Comparison of ENCODE assay signal across 23 mouse cellular contexts in the genomic region with DNA sequence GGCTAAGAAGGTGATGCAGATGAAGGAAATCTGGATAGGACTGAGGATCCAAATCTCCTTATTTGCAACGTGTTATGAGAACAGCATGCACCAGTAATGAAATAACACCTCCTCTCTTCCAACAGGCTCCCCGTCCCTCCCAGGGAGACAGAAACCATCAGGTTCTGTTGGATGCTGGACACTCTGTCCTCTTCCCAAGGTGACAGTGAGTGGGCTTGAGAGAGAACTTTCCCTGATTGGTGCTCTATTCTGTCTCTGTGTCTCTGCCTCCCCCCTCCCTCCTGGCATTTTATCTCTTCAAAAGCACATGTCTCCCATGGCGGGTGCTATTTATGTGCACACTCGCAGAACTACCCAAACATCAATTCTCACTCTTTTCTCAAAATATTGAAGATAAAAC.
A peak's percentile ranks its signal among the peaks of the same experiment; 100 is the strongest.
DNase-seq lines count a peak whose midpoint lies in the region; ATAC-seq and TF ChIP-seq lines count a peak whose summit lies in the region.
"Had no signal": no experiment of that assay in that cellular context is flagged by ENCODE, and none has a peak within 500 bp of the region (broad histone marks: within the 10 kb centered on the region; RNA-seq: fewer than 3 reads in every experiment).

No protein-coding gene starts in this region.

- intact Hi-C loops in left cerebral cortex, adult 2 months (cut with DNase I): no loop called here

- no peak overlapping the region for H3K4me3 ChIP-seq in left cerebral cortex, adult 2 months
- H3K4me3 ChIP-seq: erythroblast, embryonic 14.5 days; forebrain, embryonic 15.5 days; hindbrain, embryonic 13.5 days; limb, embryonic 15.5 days; megakaryocyte, embryonic 14.5 days; midbrain, embryonic 15.5 days had no signal

- peak overlapping the region; percentile 53 for H3K27ac ChIP-seq in left cerebral cortex, adult 2 months
- H3K27ac ChIP-seq: forebrain, embryonic 15.5 days; hindbrain, embryonic 13.5 days; kidney, postnatal 0 days; limb, embryonic 15.5 days; midbrain, embryonic 15.5 days had no signal

- TF ChIP-seq CTCF in left cerebral cortex, adult 2 months (IDR thresholded peaks at IDR 0.05): no peak

- peak; percentile 86 for ATAC-seq in frontal cortex, adult (ENCODE audit: low TSS enrichment)
- ATAC-seq: forebrain, embryonic 15.5 days; intestine, embryonic 16.5 days; liver, postnatal 0 days; midbrain, embryonic 15.5 days had no signal

- DNase-seq in frontal cortex, postnatal 14 days (ENCODE audit: low spot score in 2 of 2): no peak
- peak; percentile 30 to 76 for DNase-seq in layer of hippocampus, adult 18-20 months (ENCODE audit: low spot score in 2 of 2)
- no peak for DNase-seq in layer of hippocampus, adult 9-10 months (ENCODE audit: low spot score)
- DNase-seq in brain, adult 2 months (ENCODE audit: low read depth, low spot score): peak; percentile 86
- DNase-seq in left cerebral cortex, adult 2 months (ENCODE audit: extremely low spot score in 1 of 2, low spot score in 2 of 2): no peak
- no peak for DNase-seq in embryo, embryonic 10.5 days (ENCODE audit: low spot score)
- no peak for DNase-seq in thymus, postnatal 4 days
- DNase-seq: adrenal gland, adult 8-10 months; cerebellum, adult 18-20 months; cerebellum, postnatal 36 days; gastrocnemius, postnatal 10 days; heart, adult 18-20 months; liver, postnatal 0 days; lung, postnatal 14 days had no signal

Comparison
In these comparisons a context has a peak if more than half of its experiments do, and no peak if none do; other contexts are left out.
1. DNase-seq: peak in layer of hippocampus, adult 18-20 months (2 of 2) and brain, adult 2 months (single experiment); none in frontal cortex, postnatal 14 days (0 of 2), layer of hippocampus, adult 9-10 months (single experiment), left cerebral cortex, adult 2 months (0 of 2), embryo, embryonic 10.5 days (single experiment) and thymus, postnatal 4 days (single experiment).